Mouse (Mus musculus) cerebellum, adult 2 months (tissue): ENCODE results near the gene Carns1. TPM values are rescaled to one million over a fixed set of nuclear protein-coding genes. Genes with fewer than 3 reads are reported as not detected.
A peak's percentile ranks its signal among the peaks of the same experiment; 100 is the strongest.

ENCODE experiments used
- DNase-seq, 2 experiments: peaks; one replicate each; pipeline ENCODE4 v3.0.0; 2021
- H3K27ac ChIP-seq: fragments of 200-500 bp; 2 replicates; pipeline ENCODE4 v1.5.1; 2012; ENCODE audit warnings: low read length, control low read depth, inconsistent platforms; ENCODE audit not compliant: insufficient read depth
- H3K27me3 ChIP-seq: fragments of 200-500 bp; 2 replicates; pipeline ENCODE4 v1.6.1; 2012; ENCODE audit warnings: inconsistent platforms, mild to moderate bottlenecking, low read length, moderate library complexity; ENCODE audit not compliant: control insufficient read depth, insufficient read depth
- H3K4me1 ChIP-seq: fragments of 200-500 bp; 2 replicates; pipeline ENCODE4 v1.6.1; 2011; ENCODE audit warnings: low read length; ENCODE audit not compliant: control insufficient read depth, insufficient read depth
- H3K4me3 ChIP-seq: fragments of 200-500 bp; replicated peaks from 2 replicates; pipeline ENCODE3; 2011; ENCODE audit warnings: mild to moderate bottlenecking, low read depth, low read length, control low read depth; ENCODE audit not compliant: insufficient read depth
- CTCF ChIP-seq: fragments of 200-500 bp; IDR thresholded peaks from 2 replicates; pipeline ENCODE4 v1.5.1; 2011; ENCODE audit warnings: low read depth, mild to moderate bottlenecking, control low read depth, low read length, moderate library complexity, borderline replicate concordance; ENCODE audit not compliant: insufficient read depth
- POLR2A ChIP-seq: fragments of 200-500 bp; IDR thresholded peaks from 2 replicates; pipeline ENCODE4 v1.6.1; 2011; ENCODE audit warnings: low read length, control low read depth, borderline replicate concordance; ENCODE audit not compliant: insufficient read depth
- WGBS: fragments of 180-500 bp; shearing (Covaris S2); methylation state at CpG from one replicate; pipeline ENCODE4 v1.1.7; 2018; 5-methylcytosine and 5-hydroxymethylcytosine counted together
- polyA plus RNA-seq: library from polyadenylated mRNA; depleted of rRNA; stranded (reverse); fragments of >200 nt; gene quantifications from 2 replicates; pipeline ENCODE4 v1.2.3, GENCODE M21; 2012; rRNA removed

Gene Carns1
- 25.8 and 31.2 TPM in 2 replicates for polyA plus RNA-seq

DNA sequence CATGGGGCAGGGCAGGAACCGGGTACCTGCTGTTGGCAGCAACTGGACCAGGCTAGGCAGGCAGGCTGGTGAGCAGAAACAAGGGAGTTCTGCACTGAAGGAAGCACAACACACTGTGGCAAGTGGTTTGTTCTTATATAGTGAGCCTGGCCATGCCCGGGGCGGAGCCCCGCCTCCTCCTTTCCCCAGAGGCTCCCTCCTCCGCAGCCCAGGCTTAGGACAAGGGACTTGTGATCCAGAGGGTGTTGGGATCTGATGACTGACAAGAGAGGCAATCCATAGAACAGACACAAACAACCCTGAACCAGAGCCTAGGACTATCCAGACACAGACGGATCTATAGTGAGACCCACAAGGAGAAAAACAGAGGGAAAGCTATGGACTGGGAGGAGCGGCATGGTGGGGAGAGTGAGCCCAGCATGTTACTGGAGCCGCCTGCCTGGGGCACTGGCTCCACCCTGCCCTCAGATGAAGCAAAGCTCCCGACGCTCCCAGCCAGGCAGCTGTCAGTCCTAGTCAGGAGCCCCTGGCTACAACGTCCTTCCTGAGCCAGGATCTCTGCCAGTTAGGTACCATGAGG, at the start of gene Carns1:
TSS of gene Carns1 (minus strand) at position 112 of the 580 bp plus-strand sequence.
- WGBS: 12% methylated on average over 11 of the region's 11 CpGs
- DNase-seq: peak; percentile 20 to 24
- TF ChIP-seq CTCF: no peak
- no peak for TF ChIP-seq POLR2A
- Histone ChIP-seq H3K27ac (no peak within 1 kb of the TSS), H3K27me3 (no peaks in the 10 kb centered on the region), H3K4me3 (no peak within 1 kb of the TSS), H3K4me1 (no peaks in the 10 kb centered on the region; the same call in 1 of the 2 replicates)

DNA sequence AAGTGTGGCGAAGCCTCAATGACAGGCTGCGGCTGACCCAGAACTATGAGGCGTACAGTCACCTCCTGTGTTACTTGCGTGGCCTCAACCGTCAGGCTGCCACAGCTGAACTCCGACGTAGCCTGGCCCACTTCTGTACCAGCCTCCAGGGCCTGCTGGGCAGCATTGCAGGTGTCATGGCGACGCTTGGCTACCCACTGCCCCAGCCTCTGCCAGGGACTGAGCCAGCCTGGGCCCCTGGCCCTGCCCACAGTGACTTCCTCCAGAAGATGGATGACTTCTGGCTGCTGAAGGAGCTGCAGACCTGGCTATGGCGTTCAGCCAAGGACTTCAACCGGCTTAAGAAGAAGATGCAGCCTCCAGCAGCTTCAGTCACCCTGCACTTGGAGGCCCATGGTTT, 46.9 kb upstream of the Carns1 start:
- H3K4me3 ChIP-seq: no peak overlapping the region
- 62% methylated on average over 11 of the region's 11 CpGs for WGBS
- peaks cover 12% of the 10 kb centered on the region for H3K4me1 ChIP-seq
- H3K27me3 ChIP-seq: no peaks in the 10 kb centered on the region
- TF ChIP-seq CTCF: no peak
- TF ChIP-seq POLR2A: no peak
- no peak overlapping the region for H3K27ac ChIP-seq
- DNase-seq: no peak

DNA sequence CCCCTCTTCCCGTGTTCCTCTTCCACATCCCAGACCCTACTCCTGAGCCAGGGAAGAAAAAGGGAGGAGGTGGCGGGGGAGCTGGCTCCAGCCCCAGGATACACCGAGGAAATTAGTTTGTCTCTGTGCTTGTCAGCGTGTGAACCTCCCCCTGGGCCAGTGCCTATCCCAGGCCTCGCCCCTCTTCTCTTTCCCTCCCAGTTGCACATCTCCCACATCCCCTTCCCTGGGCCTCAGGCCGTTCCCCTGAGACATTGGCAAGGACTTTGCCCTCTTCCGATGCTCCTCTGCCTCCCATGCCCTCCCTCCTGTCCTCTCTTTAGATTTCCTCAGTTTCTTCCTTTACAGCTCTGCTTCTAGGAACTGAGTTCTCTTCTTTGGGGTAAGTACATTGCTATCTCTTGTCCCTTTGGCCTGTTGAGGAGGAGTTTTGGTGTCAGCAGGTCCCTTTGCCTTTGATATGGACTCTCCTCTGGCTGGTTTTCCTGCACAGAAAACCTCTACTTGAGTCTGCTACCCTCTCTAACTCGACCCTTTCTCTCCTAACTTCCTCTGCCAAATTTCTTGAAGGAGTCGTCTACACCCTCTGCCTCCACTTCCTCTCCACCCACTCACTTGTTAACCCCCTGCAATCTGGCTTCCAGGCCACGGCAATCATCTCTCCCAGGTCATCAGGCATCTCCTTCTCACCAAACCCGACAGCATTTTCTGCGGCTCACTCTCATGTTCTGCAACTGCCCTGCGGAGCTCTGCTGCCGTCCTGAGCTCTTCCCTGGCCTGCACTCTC, 45.9 kb upstream of the Carns1 start:
- H3K27ac ChIP-seq: no peak overlapping the region
- H3K27me3 ChIP-seq: no peaks in the 10 kb centered on the region
- peaks cover 12% of the 10 kb centered on the region for H3K4me1 ChIP-seq
- no peak for DNase-seq
- WGBS: 51% methylated on average over 14 of the region's 14 CpGs
- no peak overlapping the region for H3K4me3 ChIP-seq
- no peak for TF ChIP-seq CTCF
- TF ChIP-seq POLR2A: no peak

DNA sequence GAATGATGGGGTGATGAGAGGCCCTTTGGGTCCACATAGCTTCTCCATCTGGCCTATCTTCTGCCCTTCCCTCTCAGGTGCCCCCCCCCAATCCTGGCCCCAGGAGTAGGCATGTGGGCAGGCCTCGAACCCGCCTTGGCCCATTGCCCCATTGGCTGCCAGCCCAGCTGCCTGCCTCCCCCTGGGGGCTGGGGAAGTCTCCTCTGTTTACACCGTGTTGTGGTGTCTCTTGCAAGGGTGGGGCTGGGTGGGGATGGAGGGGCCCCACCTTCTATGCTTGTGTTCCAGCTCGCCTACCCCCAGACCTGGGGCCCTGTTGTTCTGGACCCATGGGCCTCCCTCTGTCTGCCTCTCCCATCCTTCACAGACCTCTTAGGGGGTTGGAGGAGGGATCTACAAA, 45.1 kb upstream of the Carns1 start:
- peaks cover 17% of the 10 kb centered on the region for H3K4me1 ChIP-seq
- 29% methylated on average over 4 of the region's 4 CpGs for WGBS
- no peak overlapping the region for H3K27ac ChIP-seq
- H3K4me3 ChIP-seq: no peak overlapping the region
- DNase-seq: no peak
- H3K27me3 ChIP-seq: no peaks in the 10 kb centered on the region
- no peak for TF ChIP-seq CTCF
- no peak for TF ChIP-seq POLR2A

DNA sequence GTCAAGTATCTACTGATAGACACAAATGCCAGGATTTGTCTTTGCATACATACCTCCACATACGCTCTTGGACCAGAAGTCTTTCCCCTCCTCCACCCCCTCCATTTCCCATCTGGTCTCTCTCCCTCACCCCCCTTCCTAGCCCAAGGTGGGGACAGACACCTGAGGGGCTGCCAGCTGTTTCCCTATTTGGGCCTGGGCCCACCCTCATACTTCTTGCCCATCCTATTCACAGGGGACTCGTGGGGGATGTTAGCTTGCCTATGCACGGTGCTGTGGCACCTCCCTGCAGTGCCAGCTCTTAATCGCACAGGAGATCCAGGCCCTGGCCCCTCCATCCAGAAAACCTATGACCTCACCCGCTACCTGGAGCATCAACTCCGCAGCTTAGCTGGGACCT, 44.7 kb upstream of the Carns1 start:
- TF ChIP-seq CTCF (no peak), POLR2A (no peak)
- WGBS: 54% methylated on average over 6 of the region's 6 CpGs
- no peak overlapping the region for H3K4me3 ChIP-seq
- H3K4me1 ChIP-seq: peaks cover 17% of the 10 kb centered on the region
- no peak overlapping the region for H3K27ac ChIP-seq
- H3K27me3 ChIP-seq: no peaks in the 10 kb centered on the region; the same call in 1 of the 2 replicates
- DNase-seq: no peak

DNA sequence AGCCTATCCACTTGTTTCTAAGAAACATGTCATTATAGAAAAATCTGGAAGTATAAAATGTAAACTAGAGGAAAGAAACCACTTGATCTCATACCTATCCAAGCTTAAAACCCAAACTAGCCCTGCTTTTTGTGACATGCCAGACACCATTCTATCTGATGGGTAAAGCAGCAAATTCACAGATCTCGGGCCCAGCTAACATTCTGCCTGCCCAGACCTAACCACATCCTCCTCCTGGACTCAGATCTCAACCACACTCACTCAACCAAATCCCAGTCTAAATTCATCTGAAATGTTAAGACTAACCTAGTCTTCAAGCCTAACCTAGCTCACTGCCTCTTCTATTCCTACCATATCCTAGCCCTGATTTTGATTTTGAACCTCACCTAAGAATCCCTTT, 43.5 kb upstream of the Carns1 start:
- Histone ChIP-seq H3K4me3 (no peak overlapping the region), H3K27me3 (no peaks in the 10 kb centered on the region; the same call in 1 of the 2 replicates), H3K27ac (no peak overlapping the region), H3K4me1 (peaks cover 17% of the 10 kb centered on the region)
- WGBS: 97% methylated on average over 1 of the region's 1 CpGs
- TF ChIP-seq CTCF (no peak), POLR2A (no peak)
- DNase-seq: no peak

DNA sequence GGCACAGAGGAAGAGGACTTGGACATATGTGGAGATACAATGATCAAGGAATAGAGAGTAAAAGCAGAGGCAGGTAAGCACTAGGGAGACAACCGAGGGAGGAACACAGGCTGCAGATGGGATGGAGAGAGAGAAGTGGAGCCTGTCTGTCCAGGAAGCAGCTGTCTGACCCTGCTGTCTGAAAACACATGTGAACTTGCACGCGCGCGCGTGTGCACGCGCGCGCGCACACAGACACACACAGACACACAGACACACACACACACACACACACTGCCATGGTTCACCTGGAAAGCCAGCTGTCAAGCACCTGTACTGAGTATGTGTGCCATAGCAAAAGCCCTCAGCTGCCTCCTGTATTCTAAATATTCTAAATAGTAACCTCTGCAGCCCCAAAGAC, 43.0 kb upstream of the Carns1 start:
- no peak for TF ChIP-seq POLR2A
- TF ChIP-seq CTCF: no peak
- no peaks in the 10 kb centered on the region; the same call in 1 of the 2 replicates for H3K27me3 ChIP-seq
- 97% methylated on average over 11 of the region's 11 CpGs for WGBS
- H3K4me3 ChIP-seq: no peak overlapping the region
- H3K27ac ChIP-seq: no peak overlapping the region
- no peak for DNase-seq
- peaks cover 17% of the 10 kb centered on the region for H3K4me1 ChIP-seq

DNA sequence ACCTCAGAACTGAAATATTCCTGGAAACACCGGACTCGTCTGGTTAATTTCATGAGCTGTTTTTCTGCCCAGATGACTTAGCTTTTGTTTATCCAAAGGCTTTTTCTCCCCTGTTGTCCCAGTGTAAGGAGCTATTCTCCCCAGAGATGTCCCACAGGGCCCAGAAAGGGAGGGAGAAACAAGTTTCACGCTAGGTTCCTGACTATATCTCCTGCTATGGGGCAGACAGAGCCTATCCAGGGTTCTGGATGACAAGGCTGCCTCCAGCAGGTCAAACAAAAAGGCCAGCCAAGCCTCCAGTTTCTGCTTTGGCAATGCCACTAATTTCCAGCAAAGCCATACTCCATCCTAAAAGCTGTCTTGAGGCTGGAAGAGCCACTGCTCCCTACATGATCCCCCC, 42.6 kb upstream of the Carns1 start:
- 61% methylated on average over 3 of the region's 3 CpGs for WGBS
- peaks cover 17% of the 10 kb centered on the region for H3K4me1 ChIP-seq
- TF ChIP-seq CTCF (no peak), POLR2A (no peak)
- DNase-seq: no peak
- H3K27me3 ChIP-seq: no peaks in the 10 kb centered on the region; the same call in 1 of the 2 replicates
- H3K27ac ChIP-seq: no peak overlapping the region
- no peak overlapping the region for H3K4me3 ChIP-seq
